Mouse (Mus musculus) Patski (cell line): ENCODE data around the gene Rbm25. TPM values are rescaled to one million over a fixed set of nuclear protein-coding genes. Genes with fewer than 3 reads are reported as not detected.

ENCODE experiments used
- ATAC-seq: fragments of 100-300 bp; one replicate; pipeline ENCODE4 v1.8.0; 2021
- CTCF ChIA-PET: fragments of 350-600 bp; sonication (Branson Sonifier 250); formaldehyde crosslinking; loops from one replicate; lab custom pipeline; 2022; ENCODE audit warnings: inconsistent platforms; lab: Charles Lee
- POLR2A ChIA-PET: fragments of 350-600 bp; sonication (Branson Sonifier 250); formaldehyde crosslinking; loops from one replicate; lab custom pipeline; 2022; ENCODE audit warnings: antibody characterized with exemption, inconsistent platforms; lab: Charles Lee
- DNase-seq: peaks from one replicate; pipeline ENCODE4 v3.0.0-alpha.2; 2011; ENCODE audit warnings: low read depth, low spot score
- H3K27me3 ChIP-seq: fragments of 371-371 bp; one replicate; pipeline ENCODE4 v1.5.1; 2021
- CTCF ChIP-seq: fragments of 100-300 bp; IDR thresholded peaks from one replicate; pipeline ENCODE4 v1.5.1; 2021
- in situ Hi-C: fragments of 300-500 bp; cut with MboI; formaldehyde crosslinking; loops from 3 replicates; pipeline ENCODE4 v1.11.1; 2018; ENCODE audit warnings: low pct_unique_long_range_greater_than_20kb, mixed read lengths
- polyA plus RNA-seq: library from polyadenylated mRNA; unstranded; gene quantifications from one replicate; pipeline ENCODE4 v1.2.3, GENCODE M21; 2021

Rbm25 gene
- polyA plus RNA-seq, 1 experiment from 2014 or later, result 78.0 TPM

DNA sequence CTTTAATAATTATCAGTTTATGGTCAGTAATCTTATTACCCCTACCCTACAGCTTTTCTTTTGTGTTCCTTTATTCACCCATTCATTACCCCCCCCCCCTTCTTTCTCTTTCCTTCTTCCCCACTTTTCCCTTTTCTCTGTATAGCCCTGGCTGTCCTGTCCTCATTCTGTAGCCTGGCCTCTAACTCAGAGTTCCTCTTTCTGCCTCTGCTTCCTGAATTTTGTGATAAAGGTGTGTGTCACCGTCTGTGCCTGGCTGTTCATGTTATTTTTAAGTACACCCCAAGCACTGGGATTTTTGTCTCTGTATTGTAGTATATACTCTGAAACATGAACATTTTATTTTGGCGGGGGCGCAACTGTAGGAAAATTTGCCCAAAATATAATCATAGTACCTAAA, 19.3 kb downstream of the Rbm25 start:
- in situ Hi-C loops, result no loop called here
- no peaks in the 10 kb centered on the region for H3K27me3 ChIP-seq
- DNase-seq (no peak), ATAC-seq (no peak)
- CTCF ChIA-PET, result interaction anchor here (0.7 to 0.9 kb wide), 2 partner anchors 10 to 11 kb away, joined by 3 read pairs; no protein-coding TSS in a partner anchor
- no peak for TF ChIP-seq CTCF
- POLR2A ChIA-PET, result interaction anchor here (0.7 kb wide), 1 partner anchor 32 kb away, joined by 3 read pairs; no protein-coding TSS in a partner anchor

DNA sequence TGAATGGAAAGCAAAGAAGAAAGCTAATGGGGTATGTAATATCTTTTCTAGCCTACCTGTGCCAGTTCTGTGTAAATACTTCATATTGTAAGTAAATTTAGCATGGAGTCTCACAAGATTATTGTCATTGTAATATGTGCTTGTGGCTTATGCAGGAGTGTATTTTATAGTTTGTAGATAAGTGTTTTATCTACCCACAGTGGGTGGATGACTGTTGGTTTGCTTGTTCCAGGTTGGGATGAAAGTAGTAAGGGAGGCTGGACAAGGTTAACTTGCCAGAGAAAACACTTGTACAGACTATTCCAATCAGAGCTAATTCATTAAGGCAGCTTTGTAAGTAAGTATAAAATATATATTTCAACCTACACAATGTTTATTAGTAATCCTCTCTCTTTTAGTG, 20.4 kb downstream of the Rbm25 start:
- DNase-seq (no peak), ATAC-seq (no peak)
- TF ChIP-seq CTCF, result no peak
- ChIA-PET POLR2A (no interaction called here), CTCF (interaction anchor here (0.9 to 1.0 kb wide), 2 partner anchors 10 to 15 kb away, joined by 3 read pairs; no protein-coding TSS in a partner anchor)
- in situ Hi-C loops, result no loop called here
- H3K27me3 ChIP-seq, result no peaks in the 10 kb centered on the region

DNA sequence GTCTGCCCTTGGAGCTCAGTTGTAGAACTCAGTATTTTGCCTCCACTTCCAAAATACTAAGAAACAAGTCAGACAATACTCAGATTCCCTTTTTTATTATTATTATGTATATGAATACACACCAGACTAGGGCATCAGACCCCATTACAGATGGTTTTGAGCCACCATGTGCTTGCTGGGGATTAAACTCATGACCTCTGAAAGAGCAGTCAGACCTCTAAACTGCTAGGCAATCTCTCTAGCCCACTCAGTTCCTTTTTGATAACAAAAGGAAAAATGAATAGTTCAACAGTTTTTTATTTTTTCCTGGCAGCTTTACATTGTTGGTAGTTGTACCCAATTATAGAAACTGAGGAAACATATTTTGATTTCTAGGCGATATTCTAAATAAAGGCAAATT, 54.4 kb downstream of the Rbm25 start:
- ChIA-PET POLR2A (interaction anchor here (0.6 to 1.1 kb wide), 2 partner anchors 10 to 90 kb away, joined by 3 to 4 read pairs; no protein-coding TSS in a partner anchor), CTCF (no interaction called here)
- H3K27me3 ChIP-seq, result no peaks in the 10 kb centered on the region
- ATAC-seq (no peak), DNase-seq (no peak)
- no peak for TF ChIP-seq CTCF
- in situ Hi-C loops, result no loop called here

DNA sequence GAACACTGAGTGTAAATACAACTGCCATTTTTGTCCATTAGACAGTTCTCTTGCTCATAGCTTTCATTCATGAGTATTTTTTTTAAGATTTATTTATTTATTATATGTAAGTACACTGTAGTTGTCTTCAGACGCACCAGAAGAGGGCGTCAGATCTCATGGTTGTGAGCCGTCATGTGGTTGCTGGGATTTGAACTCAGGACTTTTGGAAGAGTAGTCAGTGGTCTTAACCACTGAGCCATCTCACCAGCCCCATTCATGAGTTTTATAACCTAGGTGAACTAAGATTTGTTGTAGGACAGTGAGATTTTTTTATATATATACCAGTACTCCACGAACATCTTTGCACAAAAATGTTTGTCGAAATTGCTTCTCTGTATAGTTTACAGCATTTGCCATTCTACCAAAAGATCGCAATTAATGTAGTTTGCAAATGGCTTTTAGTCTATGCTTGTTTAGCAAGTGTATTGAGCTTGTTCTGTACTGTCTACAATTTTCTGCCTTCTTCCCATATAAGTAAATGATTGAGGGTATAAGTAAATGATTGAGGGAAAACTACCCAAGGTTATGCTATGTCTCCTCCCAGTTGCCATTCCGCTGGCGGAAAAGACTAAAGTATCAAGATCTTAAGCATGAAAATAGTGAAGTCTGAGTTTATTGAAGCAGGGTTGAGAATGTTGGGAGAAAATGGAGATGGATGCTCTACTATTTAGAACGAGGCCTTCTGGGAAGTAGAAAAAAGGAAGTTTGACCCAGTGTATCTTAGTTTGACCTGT, 55.7 kb downstream of the Rbm25 start:
- ChIA-PET CTCF (no interaction called here), POLR2A (no interaction called here)
- no peak for DNase-seq
- TF ChIP-seq CTCF, result no peak
- in situ Hi-C loops, result no loop called here
- ATAC-seq, result no peak
- H3K27me3 ChIP-seq, result no peaks in the 10 kb centered on the region

DNA sequence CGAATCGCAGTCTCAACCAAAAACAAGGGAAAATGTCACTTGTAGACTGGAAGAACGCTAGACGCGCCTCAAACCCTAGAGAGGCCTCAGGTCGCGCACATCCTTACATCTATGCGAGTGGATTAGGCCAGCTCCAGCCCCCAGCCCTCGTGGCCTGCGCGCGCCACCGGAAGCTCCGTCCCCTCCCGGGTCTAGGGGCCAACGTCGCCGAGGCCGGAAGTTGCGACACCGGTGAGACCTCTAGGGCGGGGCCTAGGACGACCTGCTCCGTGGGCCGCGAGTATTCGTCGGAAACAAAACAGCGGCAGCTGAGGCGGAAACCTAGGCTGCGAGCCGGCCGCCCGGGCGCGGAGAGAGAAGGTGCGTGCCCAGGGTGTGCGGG, 56.9 kb downstream of the Rbm25 start, which contains the start of gene Psen1:
TSS of gene Psen1 (plus strand) at position 219 of the 382 bp plus-strand sequence.
- ChIA-PET CTCF (no interaction called here), POLR2A (interaction anchor here (0.6 kb wide), 1 partner anchor 77 kb away, joined by 3 read pairs; no protein-coding TSS in a partner anchor)
- in situ Hi-C loops, result no loop called here
- peak; percentile 86 for ATAC-seq
- H3K27me3 ChIP-seq, result no peaks in the 10 kb centered on the region
- TF ChIP-seq CTCF, result no peak
- peak; percentile 58 for DNase-seq

DNA sequence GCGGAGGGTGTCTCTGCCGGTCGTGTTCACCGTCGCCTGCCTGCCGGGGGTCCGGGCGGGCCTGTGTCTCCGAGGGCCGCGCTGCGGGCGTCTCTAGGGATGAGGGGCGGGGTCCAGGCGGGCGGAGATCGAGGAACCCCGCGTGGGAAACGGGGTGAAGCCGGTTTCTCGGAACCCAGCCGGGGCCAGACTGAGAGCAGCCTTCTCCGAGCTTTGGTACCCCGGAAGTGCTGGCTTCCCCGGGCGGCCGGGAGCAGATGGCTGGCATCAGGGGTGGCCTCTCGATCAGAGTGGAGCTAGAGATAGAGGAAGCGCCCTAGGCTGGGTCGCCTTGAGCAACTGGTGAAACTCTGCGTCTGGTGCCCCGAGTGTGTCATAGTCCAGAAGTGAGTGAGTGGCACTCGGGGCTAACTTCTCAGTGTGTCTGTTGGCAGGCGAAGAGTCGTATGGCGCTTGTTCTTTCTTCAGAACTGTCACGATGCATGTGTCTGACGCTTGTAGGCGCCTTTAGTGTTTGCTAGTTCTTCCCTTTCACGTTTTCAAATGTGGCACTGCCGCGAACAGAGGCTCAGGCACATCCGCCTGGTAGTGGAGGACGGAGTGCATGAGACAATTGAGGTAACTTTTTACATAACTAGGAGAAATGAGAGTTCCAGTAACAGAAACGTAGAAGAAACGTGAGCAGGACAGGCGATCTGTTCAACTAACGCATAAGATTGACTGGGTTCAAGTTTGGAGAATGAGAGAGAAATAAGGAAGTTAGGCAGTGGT, 57.5 kb downstream of the Rbm25 start:
- CTCF ChIA-PET, result no interaction called here
- ATAC-seq (peak; percentile 75), DNase-seq (peak; percentile 9)
- no peak for TF ChIP-seq CTCF
- POLR2A ChIA-PET, result no interaction called here
- in situ Hi-C loops, result no loop called here
- no peaks in the 10 kb centered on the region for H3K27me3 ChIP-seq

DNA sequence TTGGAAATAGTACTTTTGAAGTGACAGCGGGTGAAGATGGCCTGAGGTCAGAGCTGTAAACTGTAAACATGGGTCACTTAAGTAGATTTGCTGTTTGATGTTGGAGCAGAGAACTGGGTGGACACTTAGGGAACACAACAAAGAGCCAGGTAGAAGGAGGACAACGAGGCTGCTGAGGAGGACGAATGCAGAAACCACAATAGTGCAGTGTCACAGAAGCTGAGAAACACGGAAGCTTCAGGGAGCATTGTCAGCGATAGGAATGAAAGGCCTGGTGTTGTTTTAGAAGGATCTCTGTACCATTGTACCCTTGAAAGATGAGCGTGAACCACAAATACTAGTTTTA, 58.0 kb downstream of the Rbm25 start:
- ATAC-seq (no peak), DNase-seq (no peak)
- CTCF ChIA-PET, result interaction anchor here (1.1 kb wide), 1 partner anchor 25 kb away, joined by 4 read pairs; no protein-coding TSS in a partner anchor
- no peaks in the 10 kb centered on the region for H3K27me3 ChIP-seq
- in situ Hi-C loops, result no loop called here
- POLR2A ChIA-PET, result no interaction called here
- TF ChIP-seq CTCF, result no peak

DNA sequence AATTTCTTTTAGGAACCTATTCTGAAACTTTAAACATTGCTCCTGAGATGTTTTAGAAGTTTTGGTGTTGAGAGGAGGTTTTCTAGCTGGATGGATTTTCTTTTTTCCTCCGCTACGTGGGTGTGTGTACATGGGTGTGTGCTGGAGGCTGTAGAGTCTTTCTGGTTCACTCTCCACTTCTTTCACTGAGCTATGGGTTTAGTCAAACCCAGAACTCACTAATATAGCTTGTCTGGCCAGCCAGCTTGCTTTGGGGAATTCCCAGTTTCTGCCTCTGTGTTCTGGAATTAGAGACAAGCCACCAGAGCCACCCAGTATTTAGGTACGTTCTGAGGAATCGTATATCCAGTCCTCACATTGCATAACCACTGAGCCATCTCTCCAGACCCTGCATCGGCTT, 63.0 kb downstream of the Rbm25 start:
- ChIA-PET POLR2A (interaction anchor here (0.6 kb wide), 1 partner anchor 223 kb away, joined by 3 read pairs; no protein-coding TSS in a partner anchor), CTCF (no interaction called here)
- in situ Hi-C loops, result no loop called here
- TF ChIP-seq CTCF, result no peak
- no peaks in the 10 kb centered on the region for H3K27me3 ChIP-seq
- DNase-seq (no peak), ATAC-seq (no peak)

DNA sequence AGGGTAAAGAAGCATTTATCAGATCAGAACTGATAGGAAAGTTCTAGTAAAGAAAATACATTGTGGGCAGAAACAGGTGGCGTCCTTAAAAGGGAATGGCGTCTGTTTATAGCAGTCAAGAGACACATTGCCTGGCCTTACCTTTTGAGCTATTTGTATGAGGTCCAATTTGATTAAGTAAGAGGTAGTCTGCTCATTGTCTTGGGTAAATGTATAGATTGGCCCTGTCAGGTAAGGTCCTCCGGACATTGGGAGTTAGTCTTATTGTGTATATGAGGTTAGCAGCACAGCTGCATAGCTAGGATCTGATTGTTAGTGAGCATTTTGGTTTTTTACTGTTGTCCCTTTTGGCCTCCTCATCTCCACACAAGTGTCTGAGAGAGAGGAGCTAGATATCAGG, 63.6 kb downstream of the Rbm25 start:
- TF ChIP-seq CTCF, result no peak
- CTCF ChIA-PET, result no interaction called here
- in situ Hi-C loops, result no loop called here
- no peak for DNase-seq
- POLR2A ChIA-PET, result interaction anchor here (0.6 kb wide), 1 partner anchor 222 kb away, joined by 3 read pairs; no protein-coding TSS in a partner anchor
- ATAC-seq, result no peak
- no peaks in the 10 kb centered on the region for H3K27me3 ChIP-seq

DNA sequence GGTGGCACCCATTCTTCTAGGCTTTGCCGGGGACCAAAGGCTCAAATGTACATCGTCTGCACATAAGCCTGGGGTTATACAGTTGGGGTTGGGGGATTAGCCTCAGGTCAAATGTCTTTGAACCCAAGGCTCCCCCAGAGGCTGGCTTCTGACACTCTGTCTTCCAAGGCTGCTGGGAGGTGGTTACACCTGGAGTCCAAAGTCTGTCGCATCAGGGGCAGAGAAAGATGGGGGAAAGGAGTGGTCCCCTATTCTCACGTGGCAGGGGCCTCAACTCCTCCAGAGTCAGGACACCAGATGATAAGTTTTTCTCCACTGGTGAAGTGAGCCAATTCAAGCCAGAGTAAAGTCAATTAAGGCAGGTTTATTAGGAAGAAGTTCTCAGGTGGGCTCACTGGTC, 67.6 kb downstream of the Rbm25 start:
- DNase-seq (no peak), ATAC-seq (no peak)
- ChIA-PET CTCF (no interaction called here), POLR2A (no interaction called here)
- in situ Hi-C loops, result no loop called here
- H3K27me3 ChIP-seq, result no peaks in the 10 kb centered on the region
- TF ChIP-seq CTCF, result no peak

DNA sequence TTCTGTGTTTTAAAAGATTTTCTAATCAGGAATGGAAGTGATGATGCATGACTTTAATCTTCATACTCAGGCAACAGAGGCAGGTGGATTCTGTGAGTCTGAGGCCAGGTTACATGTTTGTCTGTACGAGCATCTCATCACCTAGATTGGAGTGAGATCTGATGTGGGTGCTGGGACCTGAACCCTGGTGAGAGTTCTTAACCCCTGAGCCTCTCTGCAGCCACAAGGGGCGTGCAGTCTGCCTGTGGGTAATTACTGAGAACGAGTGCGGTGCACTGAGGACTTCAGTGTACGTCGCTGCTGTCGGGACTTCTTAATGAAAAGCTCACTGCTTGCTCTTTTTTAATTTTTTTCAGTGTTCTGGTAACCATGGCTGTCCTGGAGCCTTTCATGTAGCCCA, 70.6 kb downstream of the Rbm25 start:
- DNase-seq (no peak), ATAC-seq (no peak)
- no peaks in the 10 kb centered on the region for H3K27me3 ChIP-seq
- POLR2A ChIA-PET, result no interaction called here
- in situ Hi-C loops, result no loop called here
- no peak for TF ChIP-seq CTCF
- CTCF ChIA-PET, result no interaction called here
